In genomic region chr13:63309563-63309962, GRCm38 (mm10) we compare ENCODE assay signal across 29 mouse cellular contexts.
DNase-seq lines count a peak whose midpoint lies in the region; ATAC-seq and TF ChIP-seq lines count a peak whose summit lies in the region.
"Had no signal": no experiment of that assay in that cellular context is flagged by ENCODE, and none has a peak within 500 bp of the region (broad histone marks: within the 10 kb centered on the region; RNA-seq: fewer than 3 reads in every experiment).

No protein-coding gene starts in this region.

- H3K79me2 ChIP-seq in heart, adult 2 months (replicated peaks; ENCODE audit: control insufficient read depth, insufficient read depth, low read length): no peaks in the 10 kb centered on the region

- TF ChIP-seq EP300 in heart, adult 2 months (IDR thresholded peaks at IDR 0.05; ENCODE audit: insufficient read depth, low read depth, low read length): no peak

- H3K4me1 ChIP-seq in heart, embryonic 15.5 days (replicated peaks): peaks cover 34% of the 10 kb centered on the region
- peaks cover 26% of the 10 kb centered on the region for H3K4me1 ChIP-seq in heart, adult 2 months (ENCODE audit: control insufficient read depth, insufficient read depth, low read length)
- peaks cover 48% of the 10 kb centered on the region for H3K4me1 ChIP-seq in limb, embryonic 13.5 days

- intact Hi-C loops in gastrocnemius, adult 2 months (cut with DNase I): no loop called here
- intact Hi-C loops in gastrocnemius, postnatal 14 days (cut with DNase I; ENCODE audit: low total_unique reads): no loop called here
- intact Hi-C loops in heart, adult 2 months (cut with DNase I): no loop called here

- H3K9me3 ChIP-seq in heart, embryonic 15.5 days (replicated peaks): no peaks in the 10 kb centered on the region
- H3K9me3 ChIP-seq in limb, embryonic 13.5 days: no peaks in the 10 kb centered on the region
- H3K9me3 ChIP-seq: embryonic facial prominence, embryonic 10.5 days; embryonic facial prominence, embryonic 13.5 days; forebrain, embryonic 10.5 days; forebrain, embryonic 13.5 days; hindbrain, embryonic 10.5 days; hindbrain, embryonic 13.5 days; intestine, embryonic 15.5 days had no signal

- TF ChIP-seq CTCF in gastrocnemius, adult 2 months (IDR thresholded peaks at IDR 0.05): no peak
- no peak for TF ChIP-seq CTCF in heart, adult 2 months (IDR thresholded peaks at IDR 0.05)

- H3K9ac ChIP-seq in heart, embryonic 15.5 days: no peak overlapping the region
- H3K9ac ChIP-seq in heart, adult 2 months (ENCODE audit: low read depth, low read length): no peak overlapping the region
- no peak overlapping the region for H3K9ac ChIP-seq in limb, embryonic 13.5 days
- H3K9ac ChIP-seq: embryonic facial prominence, embryonic 13.5 days; forebrain, embryonic 13.5 days; hindbrain, embryonic 13.5 days; intestine, embryonic 15.5 days had no signal

- 0 out of 2 replicates have a peak, but pooled peaks cover 5% of the 10 kb centered on the region for H3K36me3 ChIP-seq in heart, embryonic 15.5 days
- H3K36me3 ChIP-seq in heart, adult 2 months (ENCODE audit: control insufficient read depth, insufficient read depth, low read length): peaks cover 4% of the 10 kb centered on the region
- H3K36me3 ChIP-seq in limb, embryonic 13.5 days: peaks cover 32% of the 10 kb centered on the region
- H3K36me3 ChIP-seq: intestine, embryonic 15.5 days had no signal

- no peak for DNase-seq in gastrocnemius, adult 2 months
- no peak for DNase-seq in gastrocnemius, postnatal 14 days
- DNase-seq in heart, adult 2 months: no peak
- DNase-seq in fibroblast of lung, adult 2 months (ENCODE audit: low read depth): peak; percentile 70
- DNase-seq in spleen, postnatal 36 days (ENCODE audit: low spot score in 2 of 2): no peak
- DNase-seq in ovary, postnatal 10 days (ENCODE audit: low spot score): no peak
- DNase-seq: adrenal gland, adult 8-10 months; adrenal gland, postnatal 36 days; cerebellum, adult 11 months; cerebellum, adult 8-10 months; cerebellum, postnatal 10 days; cerebellum, postnatal 36 days; embryo, embryonic 11 days; gastrocnemius, postnatal 25 days; heart, postnatal 10 days; heart, postnatal 36 days had no signal

- no peaks in the 10 kb centered on the region for H3K27me3 ChIP-seq in heart, embryonic 15.5 days
- no peaks in the 10 kb centered on the region for H3K27me3 ChIP-seq in heart, adult 2 months (ENCODE audit: control insufficient read depth, insufficient read depth, low read length)
- no peaks in the 10 kb centered on the region for H3K27me3 ChIP-seq in limb, embryonic 13.5 days
- H3K27me3 ChIP-seq: embryonic facial prominence, embryonic 13.5 days; forebrain, embryonic 13.5 days; hindbrain, embryonic 13.5 days; intestine, embryonic 15.5 days had no signal

- WGBS in heart, embryonic 15.5 days: 63% methylated on average over 3 of the region's 3 CpGs
- 67% methylated on average over 3 of the region's 3 CpGs for WGBS in heart, adult 2 months
- 86% methylated on average over 3 of the region's 3 CpGs for WGBS in limb, embryonic 13.5 days

- no peak overlapping the region for H3K4me2 ChIP-seq in heart, embryonic 15.5 days
- no peak overlapping the region for H3K4me2 ChIP-seq in limb, embryonic 13.5 days (replicated peaks)
- H3K4me2 ChIP-seq: embryonic facial prominence, embryonic 13.5 days; forebrain, embryonic 13.5 days; hindbrain, embryonic 13.5 days; intestine, embryonic 15.5 days had no signal

- no peak for TF ChIP-seq POLR2A in heart, adult 2 months (IDR thresholded peaks at IDR 0.05; ENCODE audit: insufficient read depth, low read depth, low read length)

- no peak for ATAC-seq in heart, embryonic 15.5 days (replicated peaks; ENCODE audit: insufficient number of reproducible peaks, insufficient read depth, low FRiP score, low read depth)
- no peak for ATAC-seq in limb, embryonic 13.5 days (ENCODE audit: low FRiP score, low read depth)
- ATAC-seq: CD4-positive, CD25-positive, alpha-beta regulatory T cell, adult 4 months; forebrain, embryonic 13.5 days; forebrain, embryonic 16.5 days; hindbrain, embryonic 16.5 days; intestine, embryonic 15.5 days had no signal

- no peak overlapping the region for H3K4me3 ChIP-seq in gastrocnemius, adult 2 months
- H3K4me3 ChIP-seq in heart, embryonic 15.5 days: no peak overlapping the region
- no peak overlapping the region for H3K4me3 ChIP-seq in heart, adult 2 months
- no peak overlapping the region for H3K4me3 ChIP-seq in limb, embryonic 13.5 days
- H3K4me3 ChIP-seq: embryonic facial prominence, embryonic 10.5 days; embryonic facial prominence, embryonic 13.5 days; erythroblast, embryonic 14.5 days; forebrain, embryonic 10.5 days; forebrain, embryonic 13.5 days; hindbrain, embryonic 10.5 days; hindbrain, embryonic 13.5 days; intestine, embryonic 15.5 days had no signal

- 0 out of 2 replicates have a peak overlapping the region, but pooled peaks have one; percentile 6 for H3K27ac ChIP-seq in gastrocnemius, adult 2 months
- 0 out of 2 replicates have a peak overlapping the region, but pooled peaks have one; percentile 36 for H3K27ac ChIP-seq in heart, embryonic 15.5 days
- H3K27ac ChIP-seq in heart, adult 2 months: no peak overlapping the region
- peak overlapping the region; percentile 48; the same call in 1 of the 2 replicates for H3K27ac ChIP-seq in limb, embryonic 13.5 days
- H3K27ac ChIP-seq: forebrain, embryonic 10.5 days; forebrain, embryonic 13.5 days; hindbrain, embryonic 10.5 days; hindbrain, embryonic 13.5 days; intestine, embryonic 15.5 days had no signal
